Mouse (Mus musculus): ENCODE measurements around the gene Gramd4. TPM values are rescaled to one million over a fixed set of nuclear protein-coding genes. Genes with fewer than 3 reads are reported as not detected.
"Not testable (repeated sequence)": the region's sequence is repeated elsewhere in the genome, so short reads cannot be mapped to it uniquely, and the experiment has no call there.

Gene Gramd4
- polyA plus RNA-seq, 1 experiment from 2014 or later = 11.7 TPM

- H3K27ac ChIP-seq (ENCODE audit: low read depth, low read length) = no peak overlapping the region
- H3K9ac ChIP-seq (ENCODE audit: low read length) = no peak overlapping the region
- H3K27me3 ChIP-seq (ENCODE audit: control insufficient read depth, insufficient read depth, low read length) = no peaks in the 10 kb centered on the region
- DNase-seq (ENCODE audit: low spot score) (no peak), ATAC-seq (ENCODE audit: insufficient read depth, low FRiP score, low TSS enrichment) (no peak)
- no peaks in the 10 kb centered on the region for H3K36me3 ChIP-seq (ENCODE audit: control insufficient read depth, insufficient read depth, low read length)
- no peak overlapping the region for H3K4me2 ChIP-seq (ENCODE audit: low read depth)
- H3K4me3 ChIP-seq (ENCODE audit: low read depth, low read length) = no peak overlapping the region
- H3K4me1 ChIP-seq (ENCODE audit: control insufficient read depth, insufficient read depth, low read length) = 0 out of 2 replicates have a peak, but pooled peaks cover under 1% of the 10 kb centered on the region
- 83% methylated on average over 21 of the region's 22 CpGs for WGBS
- no peaks in the 10 kb centered on the region for H3K9me3 ChIP-seq (ENCODE audit: control insufficient read depth, low read length)
Observed at GRCm38 (mm10) chr15:86176771-86177702, 119.5 kb downstream of the Gramd4 start.

GRCm38 (mm10) chr15:86177703-86178251, 120.3 kb downstream of the Gramd4 start:
- H3K4me3 ChIP-seq (ENCODE audit: low read depth, low read length); H3K4me1 ChIP-seq (ENCODE audit: control insufficient read depth, insufficient read depth, low read length); H3K4me2 ChIP-seq (ENCODE audit: low read depth); H3K27me3 ChIP-seq (ENCODE audit: control insufficient read depth, insufficient read depth, low read length); ATAC-seq (ENCODE audit: insufficient read depth, low FRiP score, low TSS enrichment); H3K27ac ChIP-seq (ENCODE audit: low read depth, low read length); H3K9ac ChIP-seq (ENCODE audit: low read length); DNase-seq (ENCODE audit: low spot score); H3K9me3 ChIP-seq (ENCODE audit: control insufficient read depth, low read length); H3K36me3 ChIP-seq (ENCODE audit: control insufficient read depth, insufficient read depth, low read length): not testable (repeated sequence)
- 96% methylated on average over 1 of the region's 2 CpGs for WGBS

- 0 out of 2 replicates have a peak, but pooled peaks cover 2% of the 10 kb centered on the region for H3K4me1 ChIP-seq (ENCODE audit: control insufficient read depth, insufficient read depth, low read length)
- no peak overlapping the region for H3K27ac ChIP-seq (ENCODE audit: low read depth, low read length)
- no peak overlapping the region for H3K4me2 ChIP-seq (ENCODE audit: low read depth)
- H3K36me3 ChIP-seq (ENCODE audit: control insufficient read depth, insufficient read depth, low read length) = no peaks in the 10 kb centered on the region
- ATAC-seq (ENCODE audit: insufficient read depth, low FRiP score, low TSS enrichment) (no peak), DNase-seq (ENCODE audit: low spot score) (no peak)
- no peak overlapping the region for H3K9ac ChIP-seq (ENCODE audit: low read length)
- no peaks in the 10 kb centered on the region for H3K27me3 ChIP-seq (ENCODE audit: control insufficient read depth, insufficient read depth, low read length)
- no peak overlapping the region for H3K4me3 ChIP-seq (ENCODE audit: low read depth, low read length)
- H3K9me3 ChIP-seq (ENCODE audit: control insufficient read depth, low read length) = no peaks in the 10 kb centered on the region
- 93% methylated on average over 6 of the region's 6 CpGs for WGBS
Observed at GRCm38 (mm10) chr15:86178594-86178993, 121.1 kb downstream of the Gramd4 start.

- H3K4me2 ChIP-seq (ENCODE audit: low read depth) = no peak overlapping the region
- H3K27me3 ChIP-seq (ENCODE audit: control insufficient read depth, insufficient read depth, low read length) = no peaks in the 10 kb centered on the region
- H3K27ac ChIP-seq (ENCODE audit: low read depth, low read length) = no peak overlapping the region
- H3K36me3 ChIP-seq (ENCODE audit: control insufficient read depth, insufficient read depth, low read length) = no peaks in the 10 kb centered on the region
- DNase-seq (ENCODE audit: low spot score) = no peak
- H3K4me1 ChIP-seq (ENCODE audit: control insufficient read depth, insufficient read depth, low read length) = 0 out of 2 replicates have a peak, but pooled peaks cover 9% of the 10 kb centered on the region
- no peak for ATAC-seq (ENCODE audit: insufficient read depth, low FRiP score, low TSS enrichment)
- H3K9ac ChIP-seq (ENCODE audit: low read length) = no peak overlapping the region
- WGBS = 87% methylated on average over 4 of the region's 4 CpGs
- no peak overlapping the region for H3K4me3 ChIP-seq (ENCODE audit: low read depth, low read length)
- H3K9me3 ChIP-seq (ENCODE audit: control insufficient read depth, low read length) = no peaks in the 10 kb centered on the region
Observed at GRCm38 (mm10) chr15:86180427-86180826, 122.9 kb downstream of the Gramd4 start.

- H3K27me3 ChIP-seq (ENCODE audit: control insufficient read depth, insufficient read depth, low read length); H3K27ac ChIP-seq (ENCODE audit: low read depth, low read length); DNase-seq (ENCODE audit: low spot score); H3K36me3 ChIP-seq (ENCODE audit: control insufficient read depth, insufficient read depth, low read length); H3K4me3 ChIP-seq (ENCODE audit: low read depth, low read length); H3K4me2 ChIP-seq (ENCODE audit: low read depth); ATAC-seq (ENCODE audit: insufficient read depth, low FRiP score, low TSS enrichment); H3K9me3 ChIP-seq (ENCODE audit: control insufficient read depth, low read length); H3K9ac ChIP-seq (ENCODE audit: low read length): not testable (repeated sequence)
- WGBS = 93% methylated on average over 3 of the region's 3 CpGs
- H3K4me1 ChIP-seq (ENCODE audit: control insufficient read depth, insufficient read depth, low read length) = 0 out of 2 replicates have a peak, but pooled peaks cover 11% of the 10 kb centered on the region
Observed at GRCm38 (mm10) chr15:86181321-86181720, 123.8 kb downstream of the Gramd4 start.

- 60% methylated on average over 11 of the region's 11 CpGs for WGBS
- H3K4me3 ChIP-seq (ENCODE audit: low read depth, low read length) = no peak overlapping the region
Observed at GRCm38 (mm10) chr15:86181941-86182439, 124.5 kb downstream of the Gramd4 start.

GRCm38 (mm10) chr15:86182646-86183045, 125.2 kb downstream of the Gramd4 start:
- Histone ChIP-seq H3K9me3 (ENCODE audit: control insufficient read depth, low read length) (no peaks in the 10 kb centered on the region), H3K36me3 (ENCODE audit: control insufficient read depth, insufficient read depth, low read length) (no peaks in the 10 kb centered on the region), H3K27me3 (ENCODE audit: control insufficient read depth, insufficient read depth, low read length) (no peaks in the 10 kb centered on the region), H3K4me1 (ENCODE audit: control insufficient read depth, insufficient read depth, low read length) (0 out of 2 replicates have a peak, but pooled peaks cover 12% of the 10 kb centered on the region), H3K9ac (ENCODE audit: low read length) (no peak overlapping the region), H3K4me3 (ENCODE audit: low read depth, low read length) (no peak overlapping the region), H3K4me2 (ENCODE audit: low read depth) (no peak overlapping the region), H3K27ac (ENCODE audit: low read depth, low read length) (no peak overlapping the region)
- DNase-seq (ENCODE audit: low spot score) (no peak), ATAC-seq (ENCODE audit: insufficient read depth, low FRiP score, low TSS enrichment) (no peak)
- 65% methylated on average over 13 of the region's 13 CpGs for WGBS

More at GRCm38 (mm10) chr15:86181941-86182439, 124.5 kb downstream of the Gramd4 start:
- H3K27me3 ChIP-seq (ENCODE audit: control insufficient read depth, insufficient read depth, low read length) = no peaks in the 10 kb centered on the region
- H3K27ac ChIP-seq (ENCODE audit: low read depth, low read length) = no peak overlapping the region
- H3K36me3 ChIP-seq (ENCODE audit: control insufficient read depth, insufficient read depth, low read length) = no peaks in the 10 kb centered on the region
- H3K4me2 ChIP-seq (ENCODE audit: low read depth) = no peak overlapping the region
- no peak for ATAC-seq (ENCODE audit: insufficient read depth, low FRiP score, low TSS enrichment)
- no peak overlapping the region for H3K9ac ChIP-seq (ENCODE audit: low read length)
- no peaks in the 10 kb centered on the region for H3K9me3 ChIP-seq (ENCODE audit: control insufficient read depth, low read length)
- DNase-seq (ENCODE audit: low spot score) = no peak
- 0 out of 2 replicates have a peak, but pooled peaks cover 12% of the 10 kb centered on the region for H3K4me1 ChIP-seq (ENCODE audit: control insufficient read depth, insufficient read depth, low read length)

- WGBS = 93% methylated on average over 8 of the region's 8 CpGs
Observed at GRCm38 (mm10) chr15:86183484-86183883, 126.0 kb downstream of the Gramd4 start.

More at GRCm38 (mm10) chr15:86183484-86183883, 126.0 kb downstream of the Gramd4 start:
- Histone ChIP-seq H3K9me3 (ENCODE audit: control insufficient read depth, low read length) (no peaks in the 10 kb centered on the region), H3K4me2 (ENCODE audit: low read depth) (no peak overlapping the region), H3K36me3 (ENCODE audit: control insufficient read depth, insufficient read depth, low read length) (no peaks in the 10 kb centered on the region), H3K27me3 (ENCODE audit: control insufficient read depth, insufficient read depth, low read length) (no peaks in the 10 kb centered on the region), H3K4me1 (ENCODE audit: control insufficient read depth, insufficient read depth, low read length) (peaks cover 16% of the 10 kb centered on the region; the same call in 1 of the 2 replicates), H3K9ac (ENCODE audit: low read length) (no peak overlapping the region), H3K27ac (ENCODE audit: low read depth, low read length) (no peak overlapping the region), H3K4me3 (ENCODE audit: low read depth, low read length) (no peak overlapping the region)
- DNase-seq (ENCODE audit: low spot score) (no peak), ATAC-seq (ENCODE audit: insufficient read depth, low FRiP score, low TSS enrichment) (no peak)

Measured in neural tube, embryonic 11.5 days (tissue).